Mouse (Mus musculus) lung, embryonic 15.5 days (tissue): Measurements from ENCODE around the gene Zfp3. TPM values are rescaled to one million over a fixed set of nuclear protein-coding genes. Genes with fewer than 3 reads are reported as not detected.
"Not testable (repeated sequence)": the region's sequence is repeated elsewhere in the genome, so short reads cannot be mapped to it uniquely, and the experiment has no call there.

ENCODE experiments used
- ATAC-seq: fragments of 200-750 bp; cut with Nextera tagmentation; 2 replicates; pipeline ENCODE4 v1.8.0; 2017; ENCODE audit warnings: moderate number of reproducible peaks, borderline replicate concordance; ENCODE audit not compliant: low FRiP score, low TSS enrichment; ENCODE audit errors: extremely low read depth
- H3K27ac ChIP-seq: fragments of 300-500 bp; sonication (generic); 2 replicates; pipeline ENCODE4 v1.5.1; 2015; ENCODE audit warnings: moderate library complexity, mild to moderate bottlenecking, inconsistent platforms
- H3K27me3 ChIP-seq: fragments of 300-500 bp; sonication (generic); 2 replicates; pipeline ENCODE4 v1.6.1; 2015; ENCODE audit warnings: inconsistent platforms
- H3K36me3 ChIP-seq: fragments of 300-500 bp; sonication (generic); 2 replicates; pipeline ENCODE4 v1.6.1; 2015; ENCODE audit warnings: inconsistent platforms
- H3K4me1 ChIP-seq: fragments of 300-500 bp; sonication (generic); 2 replicates; pipeline ENCODE4 v1.6.1; 2015; ENCODE audit warnings: inconsistent platforms
- H3K4me2 ChIP-seq: fragments of 300-500 bp; sonication (generic); 2 replicates; pipeline ENCODE4 v1.6.1; 2015; ENCODE audit warnings: inconsistent platforms, mild to moderate bottlenecking, moderate library complexity
- H3K4me3 ChIP-seq: fragments of 300-500 bp; sonication (generic); 2 replicates; pipeline ENCODE4 v1.5.1; 2015; ENCODE audit warnings: mild to moderate bottlenecking, inconsistent platforms
- H3K9ac ChIP-seq: fragments of 300-500 bp; sonication (generic); 2 replicates; pipeline ENCODE4 v1.6.1; 2015; ENCODE audit warnings: inconsistent platforms
- H3K9me3 ChIP-seq: fragments of 300-500 bp; sonication (generic); 2 replicates; pipeline ENCODE4 v1.6.1; 2016; ENCODE audit warnings: inconsistent platforms
- WGBS: fragments of 180-500 bp; shearing (Covaris S2); methylation state at CpG from one replicate; pipeline ENCODE4 v1.1.7; 2015; 5-methylcytosine and 5-hydroxymethylcytosine counted together
- polyA plus RNA-seq: library from polyadenylated mRNA; unstranded; fragments of >200 nt; fragmentation: Nextera tagmentation; extraction: Ambion mirVana; gene quantifications from 2 replicates; pipeline ENCODE4 v1.2.1, GENCODE M21; 2015

Gene Zfp3
- polyA plus RNA-seq, 1 experiment from 2014 or later = 4.6 TPM

DNA sequence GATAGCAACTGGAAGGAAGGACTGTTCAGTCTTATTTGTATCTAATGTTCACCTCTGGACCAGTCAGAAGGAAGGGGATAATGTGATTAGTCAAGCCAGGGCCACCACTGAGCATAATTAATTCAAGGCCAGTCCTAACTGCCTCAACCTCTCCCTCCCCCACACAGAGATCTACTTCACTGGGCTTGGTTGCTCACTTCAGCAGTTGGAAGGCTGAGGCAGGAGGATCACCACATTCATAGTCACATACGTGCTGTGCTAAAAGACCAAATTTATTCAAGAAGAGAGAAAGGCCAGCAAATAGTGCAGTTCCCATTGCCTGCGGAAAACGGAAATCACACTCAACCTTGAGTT, 450 bp upstream of the Zfp3 start:
- whole genome bisulfite sequencing = 12% methylated on average over 3 of the region's 3 CpGs
- Histone ChIP-seq H3K4me1 (peaks cover 7% of the 10 kb centered on the region), H3K27ac (no peak overlapping the region), H3K27me3 (no peaks in the 10 kb centered on the region), H3K9me3 (no peaks in the 10 kb centered on the region), H3K4me2 (peak overlapping the region; percentile 85), H3K4me3 (peak overlapping the region; percentile 81), H3K36me3 (0 out of 2 replicates have a peak, but pooled peaks cover 3% of the 10 kb centered on the region), H3K9ac (peak overlapping the region; percentile 84; the same call in 1 of the 2 replicates)
- ATAC-seq = no peak

- no peak for ATAC-seq
- Histone ChIP-seq H3K27ac (peak overlapping the region; percentile 37), H3K27me3 (no peaks in the 10 kb centered on the region), H3K9me3 (no peaks in the 10 kb centered on the region), H3K36me3 (0 out of 2 replicates have a peak, but pooled peaks cover 3% of the 10 kb centered on the region), H3K4me1 (peaks cover 7% of the 10 kb centered on the region), H3K4me2 (peak overlapping the region; percentile 0; the same call in 1 of the 2 replicates), H3K4me3 (no peak overlapping the region), H3K9ac (no peak overlapping the region)
- 62% methylated on average over 16 of the region's 16 CpGs for WGBS
These were observed 1.9 kb downstream of the Zfp3 start for GRCm38 (mm10) chr11:70765776-70766445.

DNA sequence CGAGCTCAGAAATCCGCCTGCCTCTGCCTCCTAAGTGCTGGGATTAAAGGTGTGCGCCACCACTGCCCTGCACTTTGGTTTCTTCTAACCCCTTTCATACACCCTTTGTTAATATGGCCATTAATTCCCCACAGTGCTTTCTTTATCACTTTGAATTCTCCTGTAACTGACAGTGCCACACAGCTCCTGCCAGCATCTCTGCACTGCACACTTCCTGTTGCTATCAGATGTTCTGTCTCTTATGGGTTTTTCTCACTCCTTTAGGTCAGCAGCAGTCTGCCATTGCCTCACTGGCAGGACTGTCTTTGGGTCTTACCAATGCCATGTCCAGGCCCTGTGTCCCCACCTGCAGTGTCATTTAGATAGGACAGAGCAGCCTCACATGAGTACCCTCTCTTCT, 6.8 kb downstream of the Zfp3 start:
- no peaks in the 10 kb centered on the region for H3K4me1 ChIP-seq
- H3K27me3 ChIP-seq = no peaks in the 10 kb centered on the region
- H3K4me3 ChIP-seq = no peak overlapping the region
- no peak overlapping the region for H3K27ac ChIP-seq
- WGBS = 88% methylated on average over 3 of the region's 3 CpGs
- H3K9me3 ChIP-seq = no peaks in the 10 kb centered on the region
- no peak overlapping the region for H3K4me2 ChIP-seq
- H3K36me3 ChIP-seq = peaks cover 14% of the 10 kb centered on the region
- no peak for ATAC-seq
- H3K9ac ChIP-seq = no peak overlapping the region

GRCm38 (mm10) chr11:70776830-70777571, 13.0 kb downstream of the Zfp3 start:
- peak; percentile 65; the same call in 1 of the 2 replicates for ATAC-seq
- no peak overlapping the region for H3K4me3 ChIP-seq
- H3K9ac ChIP-seq = no peak overlapping the region
- H3K36me3 ChIP-seq = peaks cover 5% of the 10 kb centered on the region; the same call in 1 of the 2 replicates
- peaks cover 5% of the 10 kb centered on the region for H3K4me1 ChIP-seq
- H3K27ac ChIP-seq = no peak overlapping the region
- WGBS = 30% methylated on average over 17 of the region's 17 CpGs
- no peaks in the 10 kb centered on the region for H3K27me3 ChIP-seq
- no peak overlapping the region for H3K4me2 ChIP-seq
- H3K9me3 ChIP-seq = no peaks in the 10 kb centered on the region

- no peaks in the 10 kb centered on the region for H3K9me3 ChIP-seq
- no peak overlapping the region for H3K4me2 ChIP-seq
- no peak overlapping the region for H3K27ac ChIP-seq
- H3K4me3 ChIP-seq = no peak overlapping the region
- peaks cover 5% of the 10 kb centered on the region for H3K4me1 ChIP-seq
- no peaks in the 10 kb centered on the region for H3K27me3 ChIP-seq
- WGBS = 59% methylated on average over 6 of the region's 6 CpGs
- 0 out of 2 replicates have a peak, but pooled peaks cover 2% of the 10 kb centered on the region for H3K36me3 ChIP-seq
- ATAC-seq = no peak
- no peak overlapping the region for H3K9ac ChIP-seq
These were observed 13.6 kb downstream of the Zfp3 start for GRCm38 (mm10) chr11:70777634-70778033.

GRCm38 (mm10) chr11:70778058-70778457, 14.0 kb downstream of the Zfp3 start:
- 20% methylated on average over 6 of the region's 6 CpGs for WGBS
- not testable (repeated sequence) for ATAC-seq, H3K27ac ChIP-seq

DNA sequence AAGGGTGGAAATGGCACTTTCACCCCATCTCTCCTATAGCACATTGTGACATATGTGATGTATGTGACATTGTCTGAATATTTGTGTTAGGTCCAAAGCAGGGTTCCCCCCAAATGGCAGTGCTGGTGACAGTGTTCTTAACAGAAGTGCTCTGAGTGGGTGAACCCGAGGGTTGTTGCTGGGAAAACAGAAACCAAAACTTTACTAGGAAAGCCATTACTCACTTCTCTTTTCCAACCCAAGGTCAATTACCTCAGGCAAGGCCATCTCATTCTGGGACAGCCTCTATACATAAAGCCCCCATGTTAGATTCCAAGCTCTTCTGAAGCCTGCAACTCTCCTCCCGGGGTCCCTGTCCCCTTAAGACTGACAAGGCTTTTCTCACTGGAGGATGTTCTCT, 21.9 kb downstream of the Zfp3 start:
- H3K9me3 ChIP-seq = no peaks in the 10 kb centered on the region
- no peak for ATAC-seq
- no peak overlapping the region for H3K27ac ChIP-seq
- H3K4me3 ChIP-seq = no peak overlapping the region
- 48% methylated on average over 2 of the region's 2 CpGs for WGBS
- no peak overlapping the region for H3K4me2 ChIP-seq
- H3K27me3 ChIP-seq = no peaks in the 10 kb centered on the region
- H3K36me3 ChIP-seq = no peaks in the 10 kb centered on the region
- no peak overlapping the region for H3K9ac ChIP-seq
- no peaks in the 10 kb centered on the region for H3K4me1 ChIP-seq

More at GRCm38 (mm10) chr11:70778058-70778457, 14.0 kb downstream of the Zfp3 start:
- H3K36me3 ChIP-seq, H3K9me3 ChIP-seq, H3K4me2 ChIP-seq, H3K9ac ChIP-seq, H3K4me3 ChIP-seq, H3K4me1 ChIP-seq, H3K27me3 ChIP-seq: not testable (repeated sequence)

GRCm38 (mm10) chr11:70787052-70787451, 23.0 kb downstream of the Zfp3 start:
- Histone ChIP-seq H3K27ac (no peak overlapping the region), H3K4me3 (no peak overlapping the region), H3K9me3 (no peaks in the 10 kb centered on the region), H3K36me3 (no peaks in the 10 kb centered on the region), H3K4me1 (no peaks in the 10 kb centered on the region), H3K27me3 (no peaks in the 10 kb centered on the region), H3K4me2 (no peak overlapping the region), H3K9ac (no peak overlapping the region)
- WGBS = 59% methylated on average over 11 of the region's 11 CpGs
- no peak for ATAC-seq

DNA sequence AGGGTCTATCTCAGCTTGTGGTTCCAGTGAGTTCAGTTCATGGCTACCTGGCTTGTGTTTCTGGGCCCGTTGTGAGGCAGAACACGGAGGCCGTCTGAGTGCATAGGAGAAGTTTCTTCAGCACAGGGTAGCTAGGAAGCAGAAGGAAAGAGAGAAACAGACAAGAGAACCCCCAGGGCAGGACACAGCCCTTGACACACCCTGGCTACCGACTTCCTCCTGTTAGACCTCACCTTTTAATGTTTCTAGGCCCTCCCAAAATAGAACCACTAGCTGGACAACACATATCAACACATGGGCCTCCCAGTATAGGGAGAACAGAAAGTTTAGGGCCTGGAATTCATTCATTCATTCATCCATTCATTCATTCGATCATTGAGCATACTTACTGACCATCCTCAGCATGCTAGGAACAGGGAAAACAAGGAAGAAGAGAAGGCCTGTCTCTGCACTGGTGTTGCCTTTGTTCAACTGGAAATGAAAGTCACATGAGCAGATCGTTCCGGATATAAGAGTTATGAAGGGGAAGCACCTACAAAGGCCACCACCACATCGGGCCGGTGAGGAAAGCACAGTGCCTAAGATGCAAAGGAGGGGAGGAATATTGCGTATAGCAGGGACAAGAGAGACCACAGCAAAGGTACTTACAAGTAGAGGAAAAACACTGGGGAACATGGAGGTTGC, 25.1 kb downstream of the Zfp3 start:
- whole genome bisulfite sequencing = 87% methylated on average over 10 of the region's 10 CpGs
- Histone ChIP-seq H3K27me3 (no peaks in the 10 kb centered on the region), H3K9ac (no peak overlapping the region), H3K9me3 (no peaks in the 10 kb centered on the region), H3K4me1 (no peaks in the 10 kb centered on the region), H3K4me2 (no peak overlapping the region), H3K36me3 (no peaks in the 10 kb centered on the region), H3K27ac (no peak overlapping the region), H3K4me3 (no peak overlapping the region)
- no peak for ATAC-seq

- Histone ChIP-seq H3K27ac (no peak overlapping the region), H3K9me3 (no peaks in the 10 kb centered on the region), H3K36me3 (no peaks in the 10 kb centered on the region), H3K4me3 (no peak overlapping the region), H3K4me2 (no peak overlapping the region), H3K27me3 (no peaks in the 10 kb centered on the region), H3K4me1 (no peaks in the 10 kb centered on the region), H3K9ac (no peak overlapping the region)
- 70% methylated on average over 2 of the region's 2 CpGs for WGBS
- no peak for ATAC-seq
These were observed 26.4 kb downstream of the Zfp3 start for GRCm38 (mm10) chr11:70790426-70790825.

DNA sequence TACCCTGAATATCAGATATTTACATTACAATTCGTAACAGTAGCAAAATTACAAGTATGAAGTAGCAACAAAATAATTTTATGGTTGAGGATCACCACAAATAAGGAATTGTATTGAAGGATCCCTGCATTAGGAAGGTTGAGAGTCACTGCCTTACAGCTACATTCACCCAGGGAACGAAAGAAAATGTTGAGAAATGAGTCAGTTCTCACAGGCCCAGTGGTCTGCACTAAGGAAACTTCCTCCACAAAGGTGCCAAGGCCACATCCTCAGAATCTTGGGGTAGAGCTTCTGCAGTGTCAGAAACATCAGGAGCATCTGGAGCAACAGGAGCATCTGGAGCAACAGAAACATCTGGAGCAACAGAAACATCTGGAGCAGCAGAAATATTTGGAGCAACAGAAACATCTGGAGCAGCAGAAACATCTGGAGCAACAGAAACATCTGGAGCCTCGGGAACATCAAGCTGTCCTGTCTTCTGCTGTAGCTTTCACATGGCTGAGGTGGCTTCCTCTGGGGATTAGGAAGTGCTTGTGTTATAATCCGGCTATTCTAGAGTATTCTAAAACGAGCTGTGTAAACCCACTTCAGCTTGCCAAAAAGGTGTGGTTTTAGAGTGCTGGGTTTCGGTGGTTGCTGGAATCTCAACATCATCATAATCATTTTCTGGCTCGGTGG, 27.0 kb downstream of the Zfp3 start:
- Histone ChIP-seq H3K27me3 (no peaks in the 10 kb centered on the region), H3K4me1 (no peaks in the 10 kb centered on the region), H3K27ac (no peak overlapping the region), H3K36me3 (no peaks in the 10 kb centered on the region), H3K9ac (no peak overlapping the region), H3K4me3 (no peak overlapping the region), H3K9me3 (no peaks in the 10 kb centered on the region), H3K4me2 (no peak overlapping the region)
- ATAC-seq = no peak
- WGBS = 54% methylated on average over 7 of the region's 7 CpGs
